Mouse (Mus musculus): Measurements from ENCODE around the gene Vamp2. TPM values are rescaled to one million over a fixed set of nuclear protein-coding genes. Genes with fewer than 3 reads are reported as not detected.

Vamp2 gene
- polyA plus RNA-seq, 1 experiment, result 319 TPM

DNA sequence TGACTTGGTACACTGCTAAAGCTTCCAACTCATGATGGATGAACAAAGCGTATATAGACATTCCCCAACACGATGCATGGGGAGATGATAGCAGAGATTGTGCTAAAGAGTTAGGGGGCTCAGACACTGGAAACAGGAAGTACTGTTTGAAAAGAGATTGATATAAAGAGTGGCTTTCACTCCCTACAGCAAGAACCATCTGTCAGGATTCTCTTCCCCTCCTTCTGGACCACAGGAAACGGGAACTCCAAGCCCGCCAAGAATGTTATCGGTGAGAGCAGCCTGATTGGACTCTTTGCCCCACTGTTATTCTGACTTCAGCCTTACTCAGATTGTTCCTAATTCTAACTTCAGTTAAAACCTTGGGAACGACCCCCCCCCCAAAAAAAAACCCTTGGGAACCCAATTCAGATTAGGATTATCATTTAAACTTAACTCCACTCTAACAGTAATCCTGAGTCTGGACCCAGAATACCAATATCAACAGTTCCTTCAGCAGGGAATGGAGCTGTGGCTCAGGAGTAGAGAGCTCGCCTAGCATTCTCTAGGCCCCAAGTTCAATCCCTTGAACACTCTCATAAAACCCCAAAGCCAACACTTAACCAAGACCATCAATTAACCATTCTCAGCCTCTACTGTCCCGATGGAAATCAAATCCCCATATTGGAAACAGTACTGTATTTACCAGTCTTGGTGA is 40.3 kb downstream of the Vamp2 start:
- DNase-seq (ENCODE audit: low read depth), result no peak
- TF ChIP-seq CTCF (IDR thresholded peaks at IDR 0.05; ENCODE audit: borderline replicate concordance, extremely low read depth, insufficient read depth, insufficient read length), result no peak
- no peak for TF ChIP-seq POLR2A (IDR thresholded peaks at IDR 0.05; ENCODE audit: borderline replicate concordance, extremely low read depth, insufficient read depth, insufficient read length, poor library complexity, severe bottlenecking)

DNA sequence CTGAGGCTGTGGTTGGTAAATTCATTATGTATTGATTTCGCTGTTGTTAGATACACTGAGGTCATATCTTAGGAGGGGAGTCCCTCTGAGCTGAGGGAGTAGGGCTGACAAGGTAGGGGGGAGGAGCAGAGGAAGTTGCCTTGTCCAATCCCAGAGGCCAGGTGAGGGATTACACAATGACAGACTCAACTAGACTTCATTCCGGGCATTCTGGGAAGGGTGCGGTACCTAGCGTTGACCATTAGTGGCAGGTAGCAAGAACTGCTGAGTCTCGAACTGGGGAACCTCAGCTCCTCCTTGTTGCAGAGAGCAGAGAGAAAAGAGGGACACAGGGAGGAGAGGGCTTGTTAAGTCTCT is 45.3 kb downstream of the Vamp2 start:
- TF ChIP-seq CTCF (IDR thresholded peaks at IDR 0.05; ENCODE audit: borderline replicate concordance, extremely low read depth, insufficient read depth, insufficient read length), result no peak
- TF ChIP-seq POLR2A (IDR thresholded peaks at IDR 0.05; ENCODE audit: borderline replicate concordance, extremely low read depth, insufficient read depth, insufficient read length, poor library complexity, severe bottlenecking), result no peak
- DNase-seq (ENCODE audit: low read depth), result no peak

DNA sequence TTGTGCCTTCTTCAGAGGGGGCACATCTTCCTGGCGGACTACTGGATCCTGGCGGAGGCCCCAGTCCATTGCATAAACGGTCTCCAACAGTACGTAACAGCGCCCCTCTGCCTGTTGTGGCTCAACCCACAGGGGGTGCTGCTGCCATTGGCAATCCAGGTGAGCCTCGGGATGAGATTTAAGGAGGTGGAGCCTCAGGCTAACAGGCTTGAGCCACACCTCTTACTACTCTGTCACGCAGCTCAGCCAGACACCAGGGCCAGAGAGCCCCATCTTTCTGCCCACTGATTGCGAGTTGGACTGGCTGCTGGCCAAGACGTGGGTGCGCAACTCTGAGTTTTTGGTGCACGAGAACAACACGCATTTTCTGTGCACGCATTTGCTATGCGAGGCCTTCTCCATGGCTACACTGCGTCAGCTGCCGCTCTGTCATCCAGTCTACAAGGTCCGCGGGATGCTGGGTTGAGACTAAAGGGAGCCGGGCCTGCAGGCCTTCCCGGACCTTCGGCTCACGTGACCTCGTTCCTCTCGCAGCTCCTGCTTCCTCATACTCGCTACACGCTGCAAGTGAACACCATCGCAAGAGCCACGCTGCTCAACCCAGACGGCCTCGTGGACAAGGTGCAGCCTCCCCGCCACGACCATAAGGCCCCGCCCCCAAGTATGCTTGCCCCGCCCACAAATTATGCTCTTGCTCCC is 45.8 kb downstream of the Vamp2 start:
- DNase-seq (ENCODE audit: low read depth), result peak; percentile 68
- TF ChIP-seq POLR2A (IDR thresholded peaks at IDR 0.05; ENCODE audit: borderline replicate concordance, extremely low read depth, insufficient read depth, insufficient read length, poor library complexity, severe bottlenecking) (no peak), CTCF (IDR thresholded peaks at IDR 0.05; ENCODE audit: borderline replicate concordance, extremely low read depth, insufficient read depth, insufficient read length) (peak; percentile 50; the same call in 1 of the 2 replicates)

DNA sequence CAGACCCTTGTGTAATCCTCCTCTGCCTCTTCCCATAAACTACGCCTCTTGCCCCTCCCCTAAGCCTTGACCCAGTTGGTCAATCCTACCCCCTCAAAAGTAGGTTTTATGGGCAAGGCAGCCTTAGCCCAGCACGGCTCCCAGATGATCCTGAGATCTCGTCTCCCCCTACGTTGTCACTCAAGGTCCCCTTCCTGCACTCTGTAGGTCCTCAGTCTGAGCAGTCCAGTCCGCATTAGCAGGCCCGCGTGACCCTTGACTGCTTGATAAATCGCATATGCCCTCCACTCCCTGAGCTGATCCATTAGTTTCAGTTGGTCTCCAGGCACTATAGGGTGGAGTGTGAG is 46.3 kb downstream of the Vamp2 start:
- TF ChIP-seq POLR2A (IDR thresholded peaks at IDR 0.05; ENCODE audit: borderline replicate concordance, extremely low read depth, insufficient read depth, insufficient read length, poor library complexity, severe bottlenecking) (no peak), CTCF (IDR thresholded peaks at IDR 0.05; ENCODE audit: borderline replicate concordance, extremely low read depth, insufficient read depth, insufficient read length) (no peak)
- DNase-seq (ENCODE audit: low read depth), result no peak

- no peak for TF ChIP-seq POLR2A (IDR thresholded peaks at IDR 0.05; ENCODE audit: borderline replicate concordance, extremely low read depth, insufficient read depth, insufficient read length, poor library complexity, severe bottlenecking)
- no peak for DNase-seq (ENCODE audit: low read depth)
Observed at GRCm38 (mm10) chr11:69135361-69135760, 47.1 kb downstream of the Vamp2 start.

Other genes with a start within 250 kb of the Vamp2 start
- gene Ndel1, start 216.6 kb upstream of the Vamp2 start, polyA plus RNA-seq (2012; rRNA removed), result 62.4 and 74.0 TPM in 2 replicates
- 0.05 and 0.10 TPM in 2 replicates for gene Rnf222, start 199.9 kb upstream of the Vamp2 start, polyA plus RNA-seq (2012; rRNA removed)
- 2,015 and 2,036 TPM in 2 replicates for gene Rpl26, start 186.9 kb upstream of the Vamp2 start, polyA plus RNA-seq (2012; rRNA removed)
- gene Odf4, start 161.4 kb upstream of the Vamp2 start, polyA plus RNA-seq (2012; rRNA removed), result 3.6 and 4.1 TPM in 2 replicates
- gene Arhgef15, start 131.0 kb upstream of the Vamp2 start, polyA plus RNA-seq (2012; rRNA removed), result 38.6 and 40.1 TPM in 2 replicates
- 3.0 and 4.6 TPM in 2 replicates for gene Slc25a35, start 120.4 kb upstream of the Vamp2 start, polyA plus RNA-seq (2012; rRNA removed)
- gene Rangrf, start 113.3 kb upstream of the Vamp2 start, polyA plus RNA-seq (2012; rRNA removed), result 24.1 and 33.6 TPM in 2 replicates
- 25.8 and 27.6 TPM in 2 replicates for gene Pfas, start 80.0 kb upstream of the Vamp2 start, polyA plus RNA-seq (2012; rRNA removed)
- gene Ctc1, start 72.6 kb upstream of the Vamp2 start, polyA plus RNA-seq (2012; rRNA removed), result 115 and 170 TPM in 2 replicates
- gene Aurkb, start 42.8 kb upstream of the Vamp2 start, polyA plus RNA-seq (2012; rRNA removed), result 38.3 and 74.9 TPM in 2 replicates
- gene Borcs6, start 28.8 kb upstream of the Vamp2 start, polyA plus RNA-seq (2012; rRNA removed), result 19.6 and 22.1 TPM in 2 replicates
- gene Tmem107, start 17.7 kb upstream of the Vamp2 start, polyA plus RNA-seq (2012; rRNA removed), result 25.6 and 35.1 TPM in 2 replicates
- 12.2 and 16.3 TPM in 2 replicates for gene Per1, start 6.7 kb downstream of the Vamp2 start, polyA plus RNA-seq (2012; rRNA removed)
- 0.42 and 0.45 TPM in 2 replicates for gene Hes7, start 31.9 kb downstream of the Vamp2 start, polyA plus RNA-seq (2012; rRNA removed)
- gene 9130213A22Rik, start 34.1 kb downstream of the Vamp2 start, polyA plus RNA-seq (2012; rRNA removed), result 0.33 and 0.47 TPM in 2 replicates
- 2.8 and 3.5 TPM in 2 replicates for gene Aloxe3, start 37.4 kb downstream of the Vamp2 start, polyA plus RNA-seq (2012; rRNA removed)
- gene Alox12b, start 68.5 kb downstream of the Vamp2 start, polyA plus RNA-seq (2012; rRNA removed), result 0.13 and 0.23 TPM in 2 replicates
- 0.05 and 0.25 TPM in 2 replicates for gene Alox8, start 109.4 kb downstream of the Vamp2 start, polyA plus RNA-seq (2012; rRNA removed)
- gene Gucy2e, start 148.5 kb downstream of the Vamp2 start, polyA plus RNA-seq (2012; rRNA removed), result 0.20 and 0.25 TPM in 2 replicates
- 42.2 and 54.4 TPM in 2 replicates for gene Cntrob, start 235.3 kb downstream of the Vamp2 start, polyA plus RNA-seq (2012; rRNA removed)
- 116 and 118 TPM in 2 replicates for gene Trappc1, start 235.5 kb downstream of the Vamp2 start, polyA plus RNA-seq (2012; rRNA removed)
- gene Kcnab3, start 237.8 kb downstream of the Vamp2 start, polyA plus RNA-seq (2012; rRNA removed), result 7.0 and 8.7 TPM in 2 replicates